Mouse (Mus musculus) layer of hippocampus, postnatal 36 days (tissue): Measurements from ENCODE around the gene Serpina3f. TPM values are rescaled to one million over a fixed set of nuclear protein-coding genes. Genes with fewer than 3 reads are reported as not detected.

Experiments
- DNase-seq, 2 experiments: peaks; one replicate each; pipeline ENCODE4 v3.0.0; 2022
- total RNA-seq, 2 experiments: library from RNA; stranded (reverse); gene quantifications; 2 replicates each; pipeline ENCODE4 v1.2.3; 2021

Serpina3f gene
- total RNA-seq, 2 experiments from 2014 or later: 0.78 TPM; not detected in 1

GRCm38 (mm10) chr12:104261041-104261440 lies 46.7 kb downstream of the Serpina3f start:
- no peak for DNase-seq

DNA sequence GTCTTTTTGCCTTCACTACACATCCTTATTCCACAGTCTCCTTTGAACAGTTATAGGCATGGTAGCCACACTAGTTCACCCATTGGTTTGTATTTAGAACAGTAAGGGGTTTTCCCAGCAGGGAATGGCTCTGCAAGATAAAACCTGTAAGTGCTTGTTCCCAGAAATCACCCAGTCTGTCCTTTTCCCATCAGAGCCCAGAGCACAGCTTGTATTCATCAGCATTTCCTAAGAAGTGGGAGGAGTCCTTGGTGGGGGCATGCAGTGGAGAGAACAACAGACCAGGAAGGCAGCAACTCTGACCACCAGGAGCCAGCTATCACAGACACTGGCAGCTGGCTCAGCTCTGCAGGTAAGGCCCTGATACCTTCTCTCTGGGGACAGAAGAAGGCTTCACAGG lies 48.5 kb downstream of the Serpina3f start, which contains the start of gene Serpina3i:
Serpina3i (plus strand) TSS at position 260 of the 400 bp plus-strand sequence.
- DNase-seq: no peak

- no peak for DNase-seq
Observed at GRCm38 (mm10) chr12:104266374-104266773, 52.0 kb downstream of the Serpina3f start.

Other genes starting within 250 kb of the Serpina3f start
- not detected for gene Serpina11, start 224.6 kb upstream of the Serpina3f start, total RNA-seq
- under 1 TPM in 1 of 2 experiments, not detected in 1; 0.37 TPM for gene Serpina9, start 200.8 kb upstream of the Serpina3f start, total RNA-seq
- gene Serpina12, start 170.1 kb upstream of the Serpina3f start, total RNA-seq: under 1 TPM in 1 of 2 experiments, not detected in 1; 0.12 TPM
- not detected for gene Serpina5, start 113.4 kb upstream of the Serpina3f start, total RNA-seq
- not detected for gene Serpina3a, start 101.8 kb upstream of the Serpina3f start, total RNA-seq
- gene Serpina3b, start 86.5 kb upstream of the Serpina3f start, total RNA-seq: not detected
- gene Serpina3c, start 60.7 kb upstream of the Serpina3f start, total RNA-seq: under 1 TPM; 0.23 to 0.45 TPM
- 1 to 10 TPM; 1.6 to 3.4 TPM for gene Serpina3g, start 21.7 kb downstream of the Serpina3f start, total RNA-seq
- 1 to 10 TPM in 1 of 2 experiments, not detected in 1; 1.2 TPM for gene Serpina3i, start 48.6 kb downstream of the Serpina3f start, total RNA-seq
- not detected for gene Serpina3j, start 100.0 kb downstream of the Serpina3f start, total RNA-seq
- gene Serpina3k, start 123.9 kb downstream of the Serpina3f start, total RNA-seq: not detected
- under 1 TPM; 0.30 to 0.47 TPM for gene Serpina3m, start 123.9 kb downstream of the Serpina3f start, total RNA-seq
- 10 to 100 TPM; 72.9 to 78.6 TPM for gene Serpina3n, start 192.2 kb downstream of the Serpina3f start, total RNA-seq